Mouse (Mus musculus) testis, adult 2 months (tissue): ENCODE measurements around the gene Trpm7.

Experiments used
- CTCF ChIP-seq: fragments of 200-500 bp; IDR thresholded peaks from 2 replicates; pipeline ENCODE4 v1.5.1; 2012; ENCODE audit warnings: low read depth, mild to moderate bottlenecking, inconsistent platforms, low read length, moderate library complexity; ENCODE audit not compliant: control insufficient read depth, insufficient read depth, insufficient replicate concordance
- POLR2A ChIP-seq: fragments of 200-500 bp; IDR thresholded peaks from 2 replicates; pipeline ENCODE4 v1.6.1; 2012; ENCODE audit warnings: low read depth, mild to moderate bottlenecking, inconsistent platforms, low read length, moderate library complexity; ENCODE audit not compliant: control insufficient read depth

GRCm38 (mm10) chr2:126755664-126756063 is 120.4 kb downstream of the Trpm7 start:
- TF ChIP-seq POLR2A (no peak), CTCF (no peak)
